Mouse (Mus musculus) forebrain, embryonic 15.5 days (tissue): Measurements from ENCODE around the gene Uqcr11. TPM values are rescaled to one million over a fixed set of nuclear protein-coding genes. Genes with fewer than 3 reads are reported as not detected.

ENCODE experiments used
- ATAC-seq: fragments of 200-750 bp; cut with Nextera tagmentation; replicated peaks from 2 replicates; pipeline ENCODE4 v1.8.0; 2017; ENCODE audit warnings: mild to moderate bottlenecking, moderate TSS enrichment, moderate library complexity
- H3K27ac ChIP-seq: fragments of 300-500 bp; sonication (generic); replicated peaks from 2 replicates; pipeline ENCODE4 v1.5.1; 2015; ENCODE audit warnings: mild to moderate bottlenecking, inconsistent platforms
- H3K27me3 ChIP-seq: fragments of 300-500 bp; sonication (generic); 2 replicates; pipeline ENCODE4 v1.6.1; 2015; ENCODE audit warnings: inconsistent platforms
- H3K36me3 ChIP-seq: fragments of 300-500 bp; sonication (generic); 2 replicates; pipeline ENCODE4 v1.6.1; 2015; ENCODE audit warnings: mild to moderate bottlenecking, inconsistent platforms
- H3K4me1 ChIP-seq: fragments of 300-500 bp; sonication (generic); 2 replicates; pipeline ENCODE4 v1.6.1; 2015; ENCODE audit warnings: inconsistent platforms
- H3K4me2 ChIP-seq: fragments of 300-500 bp; sonication (generic); replicated peaks from 2 replicates; pipeline ENCODE4 v1.6.1; 2015; ENCODE audit warnings: mild to moderate bottlenecking, inconsistent platforms
- H3K4me3 ChIP-seq: fragments of 300-500 bp; sonication (generic); 2 replicates; pipeline ENCODE4 v1.5.1; 2015; ENCODE audit warnings: mild to moderate bottlenecking, inconsistent platforms
- H3K9ac ChIP-seq: fragments of 300-500 bp; sonication (generic); replicated peaks from 2 replicates; pipeline ENCODE4 v1.6.1; 2015; ENCODE audit warnings: mild to moderate bottlenecking, inconsistent platforms
- H3K9me3 ChIP-seq: fragments of 300-500 bp; sonication (generic); 2 replicates; pipeline ENCODE4 v1.6.1; 2016; ENCODE audit warnings: inconsistent platforms
- WGBS: fragments of 180-500 bp; shearing (Covaris S2); methylation state at CpG from one replicate; pipeline ENCODE4 v1.1.7; 2015; ENCODE audit warnings: mixed read lengths; 5-methylcytosine and 5-hydroxymethylcytosine counted together
- polyA plus RNA-seq: library from polyadenylated mRNA; unstranded; fragments of >200 nt; fragmentation: Nextera tagmentation; extraction: Ambion mirVana; gene quantifications from 2 replicates; pipeline ENCODE4 v1.2.1, GENCODE M21; 2015

The Uqcr11 gene
- polyA plus RNA-seq, 1 experiment from 2014 or later = 551 TPM

DNA sequence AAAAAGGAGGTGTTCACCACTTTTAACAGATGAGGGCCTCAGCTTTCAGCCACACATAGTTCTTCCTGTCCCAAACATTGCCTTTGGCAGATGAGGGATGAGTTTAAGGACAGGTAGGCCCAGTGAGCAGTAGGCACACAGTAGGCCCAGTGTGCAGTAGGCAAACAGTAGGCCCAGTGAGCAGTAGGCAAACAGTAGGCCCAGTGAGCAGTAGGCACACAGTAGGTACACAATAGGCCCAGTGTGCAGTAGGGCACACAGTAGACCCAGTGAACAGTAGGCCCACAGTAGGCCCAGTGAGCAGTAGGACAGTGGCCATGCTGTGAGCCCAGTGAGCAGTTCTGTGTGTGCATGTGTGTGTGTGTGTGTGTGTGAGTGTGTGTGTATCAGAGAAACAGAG is 33.4 kb upstream of the Uqcr11 start:
- Histone ChIP-seq H3K9ac (no peak overlapping the region), H3K4me3 (no peak overlapping the region), H3K4me2 (no peak overlapping the region), H3K27ac (no peak overlapping the region), H3K4me1 (0 out of 2 replicates have a peak, but pooled peaks cover 8% of the 10 kb centered on the region), H3K36me3 (no peaks in the 10 kb centered on the region), H3K27me3 (no peaks in the 10 kb centered on the region), H3K9me3 (no peaks in the 10 kb centered on the region)
- ATAC-seq = no peak

DNA sequence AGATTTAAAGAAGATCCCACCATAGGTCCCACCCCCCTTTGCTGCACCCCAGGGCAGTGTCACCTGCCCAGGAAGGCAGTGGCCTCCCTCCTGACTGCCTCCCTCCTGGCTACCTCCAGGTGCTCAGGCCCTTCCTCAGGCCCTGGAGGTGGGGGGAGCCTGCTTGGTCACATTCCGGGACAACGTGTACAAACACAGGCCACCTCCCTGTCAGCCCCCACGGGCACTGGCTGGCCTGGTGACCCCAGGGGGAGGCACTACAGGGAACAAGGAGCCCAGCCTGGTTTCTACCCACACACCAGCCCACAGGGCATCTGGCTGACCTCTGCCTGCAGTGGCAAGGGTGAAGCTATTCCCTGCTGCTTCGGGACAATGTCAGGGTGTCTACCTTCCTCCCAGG is 31.3 kb upstream of the Uqcr11 start:
- Histone ChIP-seq H3K4me1 (0 out of 2 replicates have a peak, but pooled peaks cover 3% of the 10 kb centered on the region), H3K27me3 (no peaks in the 10 kb centered on the region), H3K9ac (no peak overlapping the region), H3K4me3 (no peak overlapping the region), H3K27ac (no peak overlapping the region), H3K4me2 (no peak overlapping the region), H3K9me3 (no peaks in the 10 kb centered on the region), H3K36me3 (no peaks in the 10 kb centered on the region)
- WGBS = 82% methylated on average over 4 of the region's 4 CpGs
- ATAC-seq = no peak

- no peaks in the 10 kb centered on the region for H3K9me3 ChIP-seq
- H3K4me3 ChIP-seq = no peak overlapping the region
- no peak overlapping the region for H3K9ac ChIP-seq
- no peaks in the 10 kb centered on the region for H3K36me3 ChIP-seq
- no peak overlapping the region for H3K4me2 ChIP-seq
- ATAC-seq = no peak
- H3K27me3 ChIP-seq = no peaks in the 10 kb centered on the region
- 16% methylated on average over 9 of the region's 9 CpGs for WGBS
- H3K27ac ChIP-seq = no peak overlapping the region
- peaks cover 17% of the 10 kb centered on the region for H3K4me1 ChIP-seq
Measured at GRCm38 (mm10) chr10:80436276-80436675, 29.6 kb upstream of the Uqcr11 start.

DNA sequence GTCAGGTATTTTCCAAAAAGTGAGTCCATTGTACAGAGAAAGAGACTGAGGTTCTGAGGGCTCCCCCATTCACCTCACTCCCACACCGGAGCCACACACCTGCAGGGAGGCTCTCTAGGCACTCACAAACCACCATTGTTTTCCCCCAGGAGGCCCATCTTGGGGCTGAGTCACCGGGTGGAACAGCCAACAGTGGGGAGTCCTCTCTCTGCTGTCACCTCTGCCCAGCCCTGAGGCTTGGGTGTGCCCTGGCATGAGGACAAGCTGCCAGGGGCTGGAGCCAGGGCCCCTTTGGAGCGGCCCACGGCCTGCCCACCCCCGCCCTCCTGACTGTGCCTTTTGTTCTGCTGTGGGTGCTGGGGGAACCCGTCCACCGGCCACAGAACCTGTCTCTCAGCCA is 29.1 kb upstream of the Uqcr11 start:
- no peak overlapping the region for H3K4me2 ChIP-seq
- no peak overlapping the region for H3K4me3 ChIP-seq
- H3K27ac ChIP-seq = no peak overlapping the region
- peaks cover 22% of the 10 kb centered on the region for H3K4me1 ChIP-seq
- no peak overlapping the region for H3K9ac ChIP-seq
- no peak for ATAC-seq
- WGBS = 29% methylated on average over 7 of the region's 7 CpGs
- H3K9me3 ChIP-seq = no peaks in the 10 kb centered on the region
- H3K36me3 ChIP-seq = no peaks in the 10 kb centered on the region
- H3K27me3 ChIP-seq = no peaks in the 10 kb centered on the region

GRCm38 (mm10) chr10:80434823-80435222 is 28.2 kb upstream of the Uqcr11 start:
- peaks cover 6% of the 10 kb centered on the region for H3K36me3 ChIP-seq
- H3K9ac ChIP-seq = no peak overlapping the region
- H3K4me2 ChIP-seq = no peak overlapping the region
- H3K4me1 ChIP-seq = peaks cover 23% of the 10 kb centered on the region
- no peaks in the 10 kb centered on the region for H3K27me3 ChIP-seq
- no peak overlapping the region for H3K4me3 ChIP-seq
- H3K27ac ChIP-seq = no peak overlapping the region
- no peak for ATAC-seq
- WGBS = 80% methylated on average over 3 of the region's 3 CpGs
- no peaks in the 10 kb centered on the region for H3K9me3 ChIP-seq

DNA sequence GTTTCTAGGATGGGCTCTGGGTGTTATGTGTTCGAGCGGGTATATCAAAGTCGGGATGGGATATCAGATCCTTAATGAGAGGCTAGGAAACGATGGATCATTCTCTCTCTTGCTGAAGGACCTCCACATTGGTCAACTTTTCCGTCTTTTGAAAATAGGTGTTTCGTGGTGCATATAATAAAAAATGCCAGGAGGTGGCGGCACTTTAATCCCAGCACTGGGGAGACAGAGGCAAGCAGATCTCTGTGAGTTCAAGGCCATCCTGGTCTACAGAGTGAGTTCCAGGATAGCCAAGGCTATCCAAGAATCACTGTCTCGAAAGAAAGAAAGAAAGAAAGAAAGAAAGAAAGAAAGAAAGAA is 27.6 kb upstream of the Uqcr11 start:
- H3K4me2 ChIP-seq = peak overlapping the region; percentile 16; the same call in 1 of the 2 replicates
- H3K9ac ChIP-seq = no peak overlapping the region
- no peak for ATAC-seq
- peaks cover 23% of the 10 kb centered on the region for H3K4me1 ChIP-seq
- 11% methylated on average over 8 of the region's 8 CpGs for WGBS
- peak overlapping the region; percentile 67 for H3K4me3 ChIP-seq
- no peaks in the 10 kb centered on the region for H3K9me3 ChIP-seq
- H3K27ac ChIP-seq = no peak overlapping the region
- peaks cover 12% of the 10 kb centered on the region for H3K36me3 ChIP-seq
- no peaks in the 10 kb centered on the region for H3K27me3 ChIP-seq

DNA sequence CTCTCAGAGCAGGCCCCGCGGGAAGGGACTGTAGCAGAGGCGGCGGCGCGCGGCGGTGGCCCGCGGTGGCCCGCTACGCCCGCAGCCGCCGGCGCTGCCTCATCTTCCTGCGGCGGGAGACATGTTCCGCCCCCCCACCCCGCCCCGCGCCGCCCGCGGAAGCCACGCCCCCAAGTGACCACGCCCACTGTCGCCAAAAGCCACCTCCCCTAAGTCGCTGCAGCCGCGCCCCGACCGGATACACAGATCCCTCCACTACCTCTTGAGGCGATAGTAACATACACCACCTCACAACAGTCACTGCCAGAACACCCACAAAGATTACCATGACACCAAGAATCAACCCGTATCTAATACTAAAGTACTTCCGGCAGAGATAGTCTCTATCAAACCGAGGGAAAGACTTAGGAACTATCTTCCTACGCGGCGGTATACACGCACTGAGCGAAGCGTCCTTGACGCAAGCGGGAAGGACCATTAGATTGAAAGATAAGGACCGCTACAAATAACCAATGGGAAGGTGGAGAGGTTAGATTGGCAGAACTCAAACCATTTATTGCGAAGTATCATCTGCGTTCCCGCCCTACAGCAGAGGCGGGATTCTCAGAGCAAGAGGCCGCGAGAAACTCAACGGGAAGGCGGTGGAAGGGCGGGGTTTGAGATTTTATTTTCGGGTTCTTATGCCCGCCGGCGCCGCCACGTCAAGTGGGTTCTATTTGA is 27.0 kb upstream of the Uqcr11 start, which contains the start of gene Tcf3:
Gene Tcf3, minus strand, starts transcription at position 135 of the 720 bp plus-strand sequence.
- H3K4me2 ChIP-seq = peak within 1 kb of the TSS; percentile 72
- H3K27ac ChIP-seq = peak within 1 kb of the TSS; percentile 96
- under 1% methylated on average over 59 of the region's 61 CpGs for WGBS
- peaks cover 16% of the 10 kb centered on the region for H3K36me3 ChIP-seq
- peak within 1 kb of the TSS; percentile 83 for H3K9ac ChIP-seq
- H3K4me1 ChIP-seq = peaks cover 23% of the 10 kb centered on the region
- ATAC-seq = peak; percentile 95
- no peaks in the 10 kb centered on the region for H3K9me3 ChIP-seq
- H3K27me3 ChIP-seq = no peaks in the 10 kb centered on the region
- peak within 1 kb of the TSS; percentile 67 for H3K4me3 ChIP-seq

- ATAC-seq = peak; percentile 0; the same call in 1 of the 2 replicates
- H3K9me3 ChIP-seq = no peaks in the 10 kb centered on the region
- peak overlapping the region; percentile 72 for H3K4me2 ChIP-seq
- under 1% methylated on average over 59 of the region's 60 CpGs for WGBS
- H3K4me3 ChIP-seq = peak overlapping the region; percentile 67
- peak overlapping the region; percentile 83 for H3K9ac ChIP-seq
- H3K36me3 ChIP-seq = peaks cover 22% of the 10 kb centered on the region
- peaks cover 23% of the 10 kb centered on the region for H3K4me1 ChIP-seq
- H3K27me3 ChIP-seq = no peaks in the 10 kb centered on the region
- H3K27ac ChIP-seq = peak overlapping the region; percentile 96
Measured at GRCm38 (mm10) chr10:80432936-80433512, 26.4 kb upstream of the Uqcr11 start.

DNA sequence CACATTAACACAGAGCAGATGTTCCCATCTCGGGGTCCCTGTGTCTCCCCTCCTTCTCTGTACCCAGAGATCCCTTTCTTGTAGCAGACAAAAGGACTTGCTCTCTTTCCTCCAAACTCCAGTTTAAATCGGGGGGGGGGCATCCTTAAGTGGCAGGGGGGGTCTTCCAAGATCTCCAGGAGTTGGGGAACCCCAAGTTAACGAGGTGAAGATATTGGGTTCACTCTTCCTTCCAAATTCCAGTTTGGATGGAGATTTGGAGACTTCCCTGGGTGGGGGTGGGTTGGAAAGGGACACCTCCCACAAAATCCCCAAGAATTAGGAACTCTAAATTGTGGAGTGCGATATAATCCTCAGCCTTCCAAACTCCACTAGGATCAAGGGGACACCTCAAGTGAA is 25.8 kb upstream of the Uqcr11 start:
- Histone ChIP-seq H3K9me3 (no peaks in the 10 kb centered on the region), H3K4me2 (peak overlapping the region; percentile 72), H3K27ac (peak overlapping the region; percentile 96), H3K4me1 (peaks cover 23% of the 10 kb centered on the region), H3K27me3 (no peaks in the 10 kb centered on the region), H3K9ac (peak overlapping the region; percentile 83), H3K36me3 (peaks cover 28% of the 10 kb centered on the region), H3K4me3 (peak overlapping the region; percentile 67)
- no peak for ATAC-seq
- WGBS = 2% methylated on average over 4 of the region's 4 CpGs

DNA sequence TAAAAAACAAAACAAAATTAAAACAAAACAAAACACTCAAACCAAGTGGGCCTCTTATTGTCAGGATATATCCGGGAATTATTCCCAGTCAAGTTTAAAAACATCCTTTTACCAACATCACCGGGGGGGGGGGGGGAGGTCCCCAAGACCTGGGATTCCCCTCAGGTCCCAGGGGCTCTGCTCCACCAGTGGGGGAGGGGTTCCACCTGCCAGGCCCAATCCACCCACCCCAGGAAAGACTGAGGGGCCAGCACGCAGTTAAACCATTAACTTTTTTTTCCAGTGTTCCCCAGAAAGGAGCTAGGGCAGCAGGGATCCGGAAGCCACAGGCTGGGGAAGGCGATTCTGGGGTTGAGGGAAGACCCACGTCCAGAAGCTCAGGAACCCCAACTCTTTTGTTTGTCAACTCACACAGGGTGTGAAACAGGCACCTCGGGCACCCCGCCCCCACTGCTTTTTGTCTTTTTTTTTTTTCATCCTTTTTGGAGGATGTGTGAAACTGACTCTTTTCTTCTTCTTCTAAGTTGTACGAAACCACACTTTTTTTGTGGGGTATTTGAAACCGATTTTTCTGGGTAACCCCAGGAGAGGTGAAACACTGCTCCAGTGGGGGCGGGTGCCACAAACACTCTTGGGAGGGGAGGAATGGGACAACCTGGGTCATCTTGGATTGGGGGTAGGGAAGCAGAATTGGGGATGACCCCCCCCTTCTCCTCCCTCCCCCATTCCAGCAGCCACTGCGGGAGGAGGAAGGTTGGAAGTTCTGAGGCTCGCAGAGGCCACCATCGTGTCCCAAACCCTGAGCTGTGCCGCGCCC is 25.1 kb upstream of the Uqcr11 start:
- H3K27ac ChIP-seq = peak overlapping the region; percentile 96
- H3K4me1 ChIP-seq = peaks cover 23% of the 10 kb centered on the region
- H3K9me3 ChIP-seq = no peaks in the 10 kb centered on the region
- H3K36me3 ChIP-seq = peaks cover 34% of the 10 kb centered on the region
- no peak for ATAC-seq
- no peaks in the 10 kb centered on the region for H3K27me3 ChIP-seq
- peak overlapping the region; percentile 83 for H3K9ac ChIP-seq
- WGBS = 9% methylated on average over 16 of the region's 16 CpGs
- H3K4me2 ChIP-seq = peak overlapping the region; percentile 72
- peak overlapping the region; percentile 67 for H3K4me3 ChIP-seq

- no peak overlapping the region for H3K4me2 ChIP-seq
- no peaks in the 10 kb centered on the region for H3K9me3 ChIP-seq
- 71% methylated on average over 8 of the region's 8 CpGs for WGBS
- H3K27me3 ChIP-seq = no peaks in the 10 kb centered on the region
- H3K4me3 ChIP-seq = no peak overlapping the region
- H3K4me1 ChIP-seq = peaks cover 20% of the 10 kb centered on the region
- no peak overlapping the region for H3K9ac ChIP-seq
- H3K36me3 ChIP-seq = peaks cover 47% of the 10 kb centered on the region
- ATAC-seq = no peak
- no peak overlapping the region for H3K27ac ChIP-seq
Measured at GRCm38 (mm10) chr10:80430375-80430980, 23.8 kb upstream of the Uqcr11 start.

DNA sequence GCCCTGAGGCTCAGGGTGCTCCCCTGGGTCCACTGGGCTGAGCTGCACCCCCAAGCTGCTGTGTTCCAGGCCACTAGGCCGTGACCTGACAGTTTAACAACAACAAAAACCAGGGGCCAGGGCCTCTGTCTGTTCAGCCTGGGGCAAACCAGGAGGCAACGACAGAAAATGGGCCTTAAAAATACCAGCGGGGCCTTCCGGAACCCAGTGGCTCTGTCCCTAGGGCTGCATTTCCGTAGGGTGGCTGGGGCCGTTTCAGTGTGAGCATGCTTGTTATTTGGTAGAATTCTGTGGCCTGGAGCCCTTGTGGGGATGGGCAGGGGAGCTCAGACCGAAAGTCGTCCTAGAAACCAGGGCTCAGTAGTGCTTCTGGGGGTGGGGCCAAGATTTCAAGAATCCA is 23.2 kb upstream of the Uqcr11 start:
- Histone ChIP-seq H3K27ac (no peak overlapping the region), H3K4me3 (no peak overlapping the region), H3K9ac (no peak overlapping the region), H3K4me2 (no peak overlapping the region), H3K36me3 (peaks cover 54% of the 10 kb centered on the region), H3K4me1 (peaks cover 20% of the 10 kb centered on the region), H3K27me3 (no peaks in the 10 kb centered on the region), H3K9me3 (no peaks in the 10 kb centered on the region)
- ATAC-seq = no peak
- WGBS = 89% methylated on average over 8 of the region's 8 CpGs
